Mouse (Mus musculus): ENCODE data around the gene Lrrc19. TPM values are rescaled to one million over a fixed set of nuclear protein-coding genes. Genes with fewer than 3 reads are reported as not detected.

Lrrc19 gene
- polyA plus RNA-seq (2012; fragmentation: generic; extraction: Trizol): under 1 TPM in 1 of 2 experiments, not detected in 1; 0.04 TPM

GRCm38 (mm10) chr4:94649920-94650319, at the start of gene Lrrc19:
TSS of gene Lrrc19 (minus strand) at chr4:94650144.

GRCm38 (mm10) chr4:94613972-94614626, 35.8 kb downstream of the Lrrc19 start, which contains the start of gene Ift74:
TSS of gene Ift74 (plus strand) at chr4:94614491.

GRCm38 (mm10) chr4:94603031-94603629, 46.8 kb downstream of the Lrrc19 start, which contains the start of gene Plaa:
TSS of gene Plaa (minus strand) at chr4:94603244.

Other genes with a start within 250 kb of the Lrrc19 start
- under 1 TPM in 1 of 2 experiments, not detected in 1; 0.75 TPM for gene Gm10306, start 93.6 kb downstream of the Lrrc19 start, polyA plus RNA-seq (2012; fragmentation: generic; extraction: Trizol)
- gene Caap1, start 93.3 kb downstream of the Lrrc19 start, polyA plus RNA-seq (2012; fragmentation: generic; extraction: Trizol): 1 to 10 TPM in 1 of 2 experiments, under 1 TPM in 1; 0.37 to 1.6 TPM
- 10 to 100 TPM in 1 of 2 experiments, 1 to 10 TPM in 1; 1.5 to 11.6 TPM for gene Plaa, start 46.9 kb downstream of the Lrrc19 start, polyA plus RNA-seq (2012; fragmentation: generic; extraction: Trizol)
- gene Ift74, start 35.7 kb downstream of the Lrrc19 start, polyA plus RNA-seq (2012; fragmentation: generic; extraction: Trizol): 1 to 10 TPM in 1 of 2 experiments, under 1 TPM in 1; 0.96 to 9.1 TPM
- gene Tek, start 89.1 kb upstream of the Lrrc19 start, polyA plus RNA-seq (2012; fragmentation: generic; extraction: Trizol): under 1 TPM in 1 of 2 experiments, not detected in 1; 0.33 TPM